ENCODE assay signal across 21 mouse cellular contexts in the genomic region with DNA sequence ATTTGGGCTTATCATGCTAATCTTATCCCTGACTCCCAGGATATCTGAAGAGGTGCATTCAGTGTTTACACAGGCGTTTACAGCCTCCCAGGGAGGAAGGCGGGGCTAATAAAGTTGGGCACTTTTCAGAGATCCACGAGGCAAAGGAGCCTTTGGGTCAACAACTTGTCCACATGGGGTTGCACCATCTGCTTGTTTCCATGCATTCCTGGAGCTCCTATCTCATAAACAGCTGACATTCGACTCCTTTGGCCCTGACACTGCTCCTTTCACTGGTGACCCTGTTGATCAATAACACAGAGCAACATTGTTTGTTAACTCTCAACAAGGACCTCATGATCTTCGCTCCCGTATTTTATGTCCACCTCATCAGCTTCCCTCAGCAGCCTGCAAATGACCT. TPM values are rescaled to one million over a fixed set of nuclear protein-coding genes. Genes with fewer than 3 reads are reported as not detected.
DNase-seq lines count a peak whose midpoint lies in the region; ATAC-seq and TF ChIP-seq lines count a peak whose summit lies in the region.
"Had no signal": no experiment of that assay in that cellular context is flagged by ENCODE, and none has a peak within 500 bp of the region (broad histone marks: within the 10 kb centered on the region; RNA-seq: fewer than 3 reads in every experiment).

No protein-coding gene starts in this region.

- ATAC-seq in kidney, postnatal 0 days (replicated peaks; ENCODE audit: low FRiP score, low read depth), result peak; percentile 84
- peak; percentile 79 for ATAC-seq in liver, embryonic 15.5 days (ENCODE audit: insufficient read depth)
- ATAC-seq: forebrain, embryonic 14.5 days had no signal

- no peak overlapping the region for H3K9ac ChIP-seq in kidney, postnatal 0 days (ENCODE audit: low read depth, low read length)
- H3K9ac ChIP-seq in liver, embryonic 15.5 days, result no peak overlapping the region
- H3K9ac ChIP-seq: heart, embryonic 15.5 days; limb, embryonic 12.5 days had no signal

- H3K4me3 ChIP-seq in kidney, postnatal 0 days (replicated peaks; ENCODE audit: low read depth, low read length), result no peak overlapping the region
- no peak overlapping the region for H3K4me3 ChIP-seq in liver, embryonic 15.5 days (replicated peaks)
- H3K4me3 ChIP-seq: erythroblast, embryonic 14.5 days; heart, embryonic 15.5 days; hindbrain, embryonic 10.5 days; layer of hippocampus, adult 2 months; left cerebral cortex, adult 2 months; limb, embryonic 12.5 days; megakaryocyte, embryonic 14.5 days had no signal

- TF ChIP-seq CTCF in kidney, postnatal 0 days (IDR thresholded peaks at IDR 0.05; ENCODE audit: low read depth), result no peak

- no peak overlapping the region for H3K4me2 ChIP-seq in kidney, postnatal 0 days (ENCODE audit: low read length)
- no peak overlapping the region for H3K4me2 ChIP-seq in liver, embryonic 15.5 days
- H3K4me2 ChIP-seq: heart, embryonic 15.5 days; limb, embryonic 12.5 days had no signal

- no peaks in the 10 kb centered on the region for H3K9me3 ChIP-seq in kidney, postnatal 0 days (replicated peaks; ENCODE audit: low read length)
- no peaks in the 10 kb centered on the region for H3K9me3 ChIP-seq in liver, embryonic 15.5 days (replicated peaks)
- H3K9me3 ChIP-seq: heart, embryonic 15.5 days; hindbrain, embryonic 10.5 days; limb, embryonic 12.5 days had no signal

- 27% methylated on average over 6 of the region's 6 CpGs for WGBS in kidney, postnatal 0 days
- 41% methylated on average over 6 of the region's 6 CpGs for WGBS in liver, embryonic 15.5 days (ENCODE audit: insufficient replicate concordance)

- intact Hi-C loops in heart, postnatal 25 days (cut with DNase I), result no loop called here

- no peaks in the 10 kb centered on the region for H3K27me3 ChIP-seq in kidney, postnatal 0 days (ENCODE audit: insufficient read depth, low read length)
- H3K27me3 ChIP-seq in liver, embryonic 15.5 days, result no peaks in the 10 kb centered on the region
- H3K27me3 ChIP-seq: heart, embryonic 15.5 days; limb, embryonic 12.5 days had no signal

- H3K36me3 ChIP-seq in kidney, postnatal 0 days (ENCODE audit: insufficient read depth, low read length), result no peaks in the 10 kb centered on the region
- H3K36me3 ChIP-seq in liver, embryonic 15.5 days (replicated peaks), result no peaks in the 10 kb centered on the region
- H3K36me3 ChIP-seq: heart, embryonic 15.5 days; hindbrain, embryonic 10.5 days; limb, embryonic 12.5 days had no signal

- peak; percentile 1 for DNase-seq in Muller cell, postnatal 12 days (ENCODE audit: inconsistent ontology term)
- DNase-seq in embryo, embryonic 10.5 days (ENCODE audit: low spot score), result peak; percentile 6
- peak; percentile 12 for DNase-seq in kidney, postnatal 0 days (ENCODE audit: low spot score)
- DNase-seq in left cerebral cortex, adult 18-20 months (ENCODE audit: low spot score in 2 of 2), result no peak
- no peak for DNase-seq in thymus, postnatal 25 days
- no peak for DNase-seq in spleen, postnatal 10 days (ENCODE audit: low spot score in 2 of 2)
- DNase-seq in heart, postnatal 25 days (ENCODE audit: low spot score), result no peak
- DNase-seq: cerebellum, postnatal 10 days; heart, adult 18-20 months; thymus, postnatal 4 days had no signal

- 0 out of 2 replicates have a peak overlapping the region, but pooled peaks have one; percentile 13 for H3K27ac ChIP-seq in kidney, postnatal 0 days
- 0 out of 2 replicates have a peak overlapping the region, but pooled peaks have one; percentile 29 for H3K27ac ChIP-seq in liver, embryonic 15.5 days (replicated peaks)
- H3K27ac ChIP-seq: heart, embryonic 15.5 days; hindbrain, embryonic 10.5 days; layer of hippocampus, adult 2 months; left cerebral cortex, adult 2 months; limb, embryonic 12.5 days had no signal

- H3K4me1 ChIP-seq in kidney, postnatal 0 days (replicated peaks; ENCODE audit: insufficient read depth, low read length), result no peaks in the 10 kb centered on the region
- peaks cover 5% of the 10 kb centered on the region; the same call in 1 of the 2 replicates for H3K4me1 ChIP-seq in liver, embryonic 15.5 days (replicated peaks)
- H3K4me1 ChIP-seq: heart, embryonic 15.5 days; limb, embryonic 12.5 days had no signal

RNA-seq across cellular contexts. Expression of gene Slc2a2, which starts 15.8 kb away (rescaled TPM):
- 45.8 and 48.8 TPM in 2 replicates for polyA plus RNA-seq in kidney, postnatal 0 days (2015; fragmentation: Nextera tagmentation; extraction: Ambion mirVana)
- polyA plus RNA-seq in liver, embryonic 15.5 days (2015; fragmentation: Nextera tagmentation; extraction: Ambion mirVana), result 32.3 and 36.5 TPM in 2 replicates
- total RNA-seq in left cerebral cortex, adult 18-20 months (2021), result not detected
- total RNA-seq in heart, postnatal 25 days (2021), result not detected
- total RNA-seq: heart, adult 18-20 months; layer of hippocampus, adult 2 months; left cerebral cortex, adult 2 months had no signal
- polyA plus RNA-seq: embryonic facial prominence, embryonic 11.5 days; forebrain, embryonic 14.5 days; hindbrain, embryonic 10.5 days; limb, embryonic 12.5 days; neural tube, embryonic 11.5 days had no signal

Comparison
In these comparisons a context has a peak if more than half of its experiments do, and no peak if none do; other contexts are left out.
1. DNase-seq: peak in Muller cell, postnatal 12 days (single experiment), embryo, embryonic 10.5 days (single experiment) and kidney, postnatal 0 days (single experiment); none in left cerebral cortex, adult 18-20 months (0 of 2), thymus, postnatal 25 days (single experiment), spleen, postnatal 10 days (0 of 2) and heart, postnatal 25 days (single experiment).